Mouse (Mus musculus): Measurements from ENCODE around the gene Olfr1243.
"Not testable (repeated sequence)": the region's sequence is repeated elsewhere in the genome, so short reads cannot be mapped to it uniquely, and the experiment has no call there.

The Olfr1243 gene

DNA sequence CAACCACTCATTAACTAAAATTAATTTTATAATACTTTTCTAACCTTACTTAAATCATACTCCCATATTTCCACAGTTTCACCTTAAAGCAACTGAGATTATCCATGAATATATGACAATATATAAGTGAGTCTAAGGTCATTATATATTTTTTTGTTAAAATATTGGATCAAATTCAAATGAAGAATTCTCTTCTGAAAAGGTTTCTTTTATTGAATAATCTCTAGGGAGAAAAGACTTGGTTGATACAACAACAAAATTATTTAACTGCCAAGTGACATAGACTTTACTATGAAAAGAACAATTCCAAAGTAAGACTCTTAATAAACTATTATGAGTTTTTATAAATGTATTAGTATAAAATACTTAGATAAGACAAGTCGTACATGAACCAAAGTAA lies at the start of gene Olfr1243:
Gene Olfr1243 (minus strand): TSS at position 101 of the 400 bp plus-strand sequence.
- DNase-seq (ENCODE audit: low spot score): no peak

- DNase-seq (ENCODE audit: low spot score): no peak
These were observed 47.1 kb upstream of the Olfr1243 start, which contains the start of gene Olfr1245 for GRCm38 (mm10) chr2:89578347-89578746. Gene Olfr1245 (minus strand): TSS chr2:89578447.

- not testable (repeated sequence) for DNase-seq (ENCODE audit: low spot score)
These were observed 31.4 kb upstream of the Olfr1243 start for GRCm38 (mm10) chr2:89562706-89563105.

GRCm38 (mm10) chr2:89544516-89544915 lies 13.2 kb upstream of the Olfr1243 start:
- peak; percentile 3 for DNase-seq (ENCODE audit: low spot score)

DNA sequence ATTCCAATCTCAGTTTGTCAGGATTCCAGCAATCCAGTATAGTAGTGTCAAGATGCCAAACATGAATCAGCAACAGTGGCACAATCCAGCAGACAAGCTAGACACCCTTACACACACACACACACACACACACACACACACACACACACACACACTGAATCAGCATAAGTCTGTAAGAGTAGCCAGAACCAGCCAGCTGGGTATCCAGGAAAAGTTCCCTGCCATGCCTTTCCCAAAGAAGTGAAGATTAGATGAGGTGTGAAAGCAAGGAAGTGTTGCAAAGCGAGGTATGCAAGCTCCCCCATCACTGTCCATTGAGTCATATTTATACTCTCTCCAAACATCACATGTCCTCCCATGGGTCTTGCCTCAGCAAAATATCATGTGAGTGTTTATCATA lies 8.6 kb upstream of the Olfr1243 start:
- DNase-seq (ENCODE audit: low spot score): no peak

GRCm38 (mm10) chr2:89498235-89498634 lies 33.1 kb downstream of the Olfr1243 start, which contains the start of gene Olfr1242:
Gene Olfr1242 (minus strand): TSS chr2:89498335.
- no peak for DNase-seq (ENCODE audit: low spot score)

DNA sequence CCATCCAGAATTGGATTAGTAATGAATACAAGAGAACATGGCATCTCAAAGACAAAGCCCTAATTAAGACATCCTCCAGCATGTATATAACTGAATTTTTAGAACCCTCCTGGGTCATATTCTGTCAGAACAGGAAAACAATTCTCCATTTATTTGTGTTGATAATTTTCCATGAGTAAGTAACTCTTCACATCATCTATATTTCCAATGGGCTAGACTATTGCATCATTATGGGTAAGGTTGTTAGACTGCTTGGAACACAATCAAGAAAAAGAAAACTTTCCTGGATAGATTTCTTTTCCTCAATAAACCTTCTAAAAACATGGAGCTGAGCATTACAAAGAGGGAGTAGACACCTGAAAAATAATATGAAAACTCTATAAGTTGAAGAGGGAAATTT lies 44.3 kb downstream of the Olfr1243 start, which contains the start of gene Olfr1241:
Gene Olfr1241 (minus strand): TSS at position 101 of the 400 bp plus-strand sequence.
- DNase-seq (ENCODE audit: low spot score): no peak

Data from layer of hippocampus, adult 9-10 months (tissue).